In the genomic region with DNA sequence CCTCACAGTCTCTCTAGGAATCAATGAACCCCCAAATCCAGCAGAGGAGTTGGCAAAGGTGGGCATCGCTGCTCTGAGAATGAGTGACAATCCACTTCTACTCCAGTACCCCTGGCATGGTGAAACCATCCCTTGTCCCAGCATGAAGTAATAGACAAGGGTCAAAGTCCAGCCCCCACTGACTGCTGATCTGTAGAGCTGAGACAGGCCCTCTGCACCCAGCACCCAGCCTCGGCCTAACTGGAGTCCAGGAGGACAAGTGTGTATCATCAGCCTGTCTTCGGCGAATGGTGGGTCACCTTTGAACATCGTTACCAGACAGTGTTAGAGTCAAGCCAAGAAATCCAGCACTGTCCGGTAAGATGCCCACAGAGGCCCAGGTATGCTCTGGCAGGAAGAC, we compare ENCODE assay signal across 28 mouse cellular contexts. TPM values are rescaled to one million over a fixed set of nuclear protein-coding genes. Genes with fewer than 3 reads are reported as not detected.
DNase-seq lines count a peak whose midpoint lies in the region; ATAC-seq and TF ChIP-seq lines count a peak whose summit lies in the region.
"Had no signal": no experiment of that assay in that cellular context is flagged by ENCODE, and none has a peak within 500 bp of the region (broad histone marks: within the 10 kb centered on the region; RNA-seq: fewer than 3 reads in every experiment).

No protein-coding gene starts in this region.

- TF ChIP-seq EP300 in stomach, postnatal 0 days (optimal IDR thresholded peaks at IDR 0.05), result no peak

- WGBS in kidney, adult 2 months, result 58% methylated on average over 6 of the region's 6 CpGs
- WGBS in kidney, embryonic 15.5 days, result 92% methylated on average over 6 of the region's 6 CpGs
- 87% methylated on average over 6 of the region's 6 CpGs for WGBS in stomach, postnatal 0 days
- WGBS in hindbrain, embryonic 11.5 days, result 92% methylated on average over 6 of the region's 6 CpGs

- DNase-seq in kidney, adult 2 months, result peak; percentile 88
- peak; percentile 73 to 74 for DNase-seq in kidney, adult 8-10 months
- DNase-seq in kidney, postnatal 36 days, result peak; percentile 75 to 84
- peak; percentile 39 for DNase-seq in stomach, postnatal 0 days (ENCODE audit: low spot score)
- no peak for DNase-seq in testis, postnatal 10 days (ENCODE audit: low spot score)
- no peak for DNase-seq in hindbrain, embryonic 11.5 days (ENCODE audit: low spot score)
- no peak for DNase-seq in right cerebral cortex, postnatal 36 days (ENCODE audit: low spot score in 2 of 2)
- DNase-seq: cerebellum, adult 11 months; cerebellum, adult 9-11 months; gastrocnemius, postnatal 10 days; left cerebral cortex, postnatal 4 days; lung, embryonic 14.5 days; lung, postnatal 4 days; retina, postnatal 1 day; right cerebral cortex, postnatal 25 days; thymus, postnatal 25 days had no signal

- H3K9ac ChIP-seq in kidney, embryonic 15.5 days, result no peak overlapping the region
- H3K9ac ChIP-seq in stomach, postnatal 0 days (ENCODE audit: low read length), result no peak overlapping the region
- H3K9ac ChIP-seq in hindbrain, embryonic 11.5 days (ENCODE audit: low read depth, low read length), result no peak overlapping the region
- H3K9ac ChIP-seq: embryonic facial prominence, embryonic 15.5 days; limb, embryonic 15.5 days; lung, embryonic 14.5 days; neural tube, embryonic 13.5 days had no signal

- ATAC-seq in kidney, embryonic 15.5 days (replicated peaks; ENCODE audit: low FRiP score), result no peak
- no peak for ATAC-seq in stomach, postnatal 0 days (ENCODE audit: low FRiP score, low TSS enrichment)
- no peak for ATAC-seq in hindbrain, embryonic 11.5 days (ENCODE audit: low FRiP score)
- ATAC-seq: CD4-positive, CD25-positive, alpha-beta regulatory T cell, adult 4 months; forebrain, embryonic 14.5 days; hindbrain, embryonic 16.5 days; midbrain, embryonic 16.5 days had no signal

- no peaks in the 10 kb centered on the region for H3K36me3 ChIP-seq in kidney, adult 2 months (ENCODE audit: control insufficient read depth, insufficient read depth, low read length)
- no peaks in the 10 kb centered on the region for H3K36me3 ChIP-seq in kidney, embryonic 15.5 days
- no peaks in the 10 kb centered on the region for H3K36me3 ChIP-seq in stomach, postnatal 0 days (ENCODE audit: control insufficient read depth, insufficient read depth, low read length)
- H3K36me3 ChIP-seq in hindbrain, embryonic 11.5 days (ENCODE audit: control insufficient read depth, insufficient read depth, low read length), result no peaks in the 10 kb centered on the region
- H3K36me3 ChIP-seq: embryonic facial prominence, embryonic 15.5 days; heart, embryonic 10.5 days; limb, embryonic 15.5 days; midbrain, embryonic 10.5 days; neural tube, embryonic 13.5 days had no signal

- no peak overlapping the region for H3K4me3 ChIP-seq in kidney, adult 2 months (ENCODE audit: insufficient read depth, low read depth, low read length)
- no peak overlapping the region for H3K4me3 ChIP-seq in kidney, embryonic 15.5 days (replicated peaks)
- H3K4me3 ChIP-seq in stomach, postnatal 0 days (ENCODE audit: low read depth, low read length), result no peak overlapping the region
- H3K4me3 ChIP-seq in hindbrain, embryonic 11.5 days (ENCODE audit: low read depth, low read length), result no peak overlapping the region
- H3K4me3 ChIP-seq: heart, embryonic 10.5 days; left cerebral cortex, adult 2 months; limb, embryonic 15.5 days; midbrain, embryonic 10.5 days; myocyte; neural tube, embryonic 13.5 days had no signal

- no peaks in the 10 kb centered on the region for H3K9me3 ChIP-seq in kidney, embryonic 15.5 days (replicated peaks)
- H3K9me3 ChIP-seq in stomach, postnatal 0 days (ENCODE audit: control insufficient read depth, low read length), result no peaks in the 10 kb centered on the region
- no peaks in the 10 kb centered on the region for H3K9me3 ChIP-seq in hindbrain, embryonic 11.5 days (ENCODE audit: control insufficient read depth, low read length)
- H3K9me3 ChIP-seq: embryonic facial prominence, embryonic 15.5 days; heart, embryonic 10.5 days; limb, embryonic 15.5 days; midbrain, embryonic 10.5 days; neural tube, embryonic 13.5 days had no signal

- no peak for TF ChIP-seq CTCF in kidney, adult 2 months (conservative IDR thresholded peaks at IDR 0.05; ENCODE audit: insufficient read depth, insufficient read length, low read depth, low read length)
- no peak for TF ChIP-seq CTCF in stomach, postnatal 0 days (IDR thresholded peaks at IDR 0.05; ENCODE audit: low read depth)

- TF ChIP-seq POLR2A in kidney, adult 2 months (IDR thresholded peaks at IDR 0.05; ENCODE audit: low read depth, low read length), result no peak

- peaks cover 15% of the 10 kb centered on the region for H3K4me1 ChIP-seq in kidney, adult 2 months (ENCODE audit: control insufficient read depth, insufficient read depth, low read length)
- peaks cover 16% of the 10 kb centered on the region for H3K4me1 ChIP-seq in kidney, embryonic 15.5 days
- no peaks in the 10 kb centered on the region for H3K4me1 ChIP-seq in stomach, postnatal 0 days (replicated peaks; ENCODE audit: control insufficient read depth, insufficient read depth)
- H3K4me1 ChIP-seq in hindbrain, embryonic 11.5 days (replicated peaks; ENCODE audit: control insufficient read depth, insufficient read depth, low read length), result no peaks in the 10 kb centered on the region
- H3K4me1 ChIP-seq: midbrain, embryonic 10.5 days had no signal

- H3K4me2 ChIP-seq in kidney, embryonic 15.5 days, result no peak overlapping the region
- H3K4me2 ChIP-seq in stomach, postnatal 0 days (replicated peaks; ENCODE audit: low read depth), result no peak overlapping the region; the same call in 1 of the 2 replicates
- H3K4me2 ChIP-seq in hindbrain, embryonic 11.5 days (replicated peaks; ENCODE audit: low read depth, low read length), result no peak overlapping the region
- H3K4me2 ChIP-seq: limb, embryonic 15.5 days; lung, embryonic 14.5 days; neural tube, embryonic 13.5 days had no signal

- H3K27me3 ChIP-seq in kidney, adult 2 months (replicated peaks; ENCODE audit: control insufficient read depth, insufficient read depth, low read length), result no peaks in the 10 kb centered on the region
- H3K27me3 ChIP-seq in kidney, embryonic 15.5 days, result no peaks in the 10 kb centered on the region
- no peaks in the 10 kb centered on the region for H3K27me3 ChIP-seq in stomach, postnatal 0 days (ENCODE audit: control insufficient read depth, insufficient read depth, low read length)
- no peaks in the 10 kb centered on the region for H3K27me3 ChIP-seq in hindbrain, embryonic 11.5 days (ENCODE audit: control insufficient read depth, insufficient read depth, low read length)
- H3K27me3 ChIP-seq: embryonic facial prominence, embryonic 15.5 days; limb, embryonic 15.5 days; neural tube, embryonic 13.5 days had no signal

- H3K27ac ChIP-seq in kidney, adult 2 months (ENCODE audit: insufficient read depth, low read depth, low read length), result no peak overlapping the region
- no peak overlapping the region for H3K27ac ChIP-seq in kidney, embryonic 15.5 days
- H3K27ac ChIP-seq in stomach, postnatal 0 days (replicated peaks), result peak overlapping the region; percentile 56
- no peak overlapping the region for H3K27ac ChIP-seq in hindbrain, embryonic 11.5 days (ENCODE audit: low read depth, low read length)
- H3K27ac ChIP-seq: embryonic facial prominence, embryonic 15.5 days; heart, embryonic 10.5 days; left cerebral cortex, adult 2 months; limb, embryonic 15.5 days; midbrain, embryonic 10.5 days; neural tube, embryonic 13.5 days had no signal

RNA-seq across cellular contexts. Expression of a gene that starts 4.6 kb away (rescaled TPM):
- polyA plus RNA-seq in kidney, adult 2 months (2012; rRNA removed), result 20.7 and 27.5 TPM in 2 replicates
- 7.8 TPM in 2 replicates for polyA plus RNA-seq in kidney, embryonic 15.5 days (2015; fragmentation: Nextera tagmentation; extraction: Ambion mirVana)
- polyA plus RNA-seq in stomach, postnatal 0 days (2015; fragmentation: Nextera tagmentation; extraction: Ambion mirVana), result 2.7 TPM in 2 replicates
- polyA plus RNA-seq in hindbrain, embryonic 11.5 days (2014; fragmentation: Nextera tagmentation; extraction: Ambion mirVana), result 0.10 TPM in 1 of 2 replicates, not detected in the other
- polyA plus RNA-seq: forebrain, embryonic 14.5 days; hindbrain, embryonic 16.5 days; midbrain, embryonic 16.5 days; myocyte; neural tube, embryonic 13.5 days had no signal

RNA-seq across cellular contexts. Expression of a gene that starts 28.6 kb away (rescaled TPM):
- polyA plus RNA-seq in kidney, adult 2 months (2012; rRNA removed), result 0.95 and 4.0 TPM in 2 replicates
- polyA plus RNA-seq in kidney, embryonic 15.5 days (2015; fragmentation: Nextera tagmentation; extraction: Ambion mirVana), result 1.7 and 2.4 TPM in 2 replicates
- 2.2 and 3.3 TPM in 2 replicates for polyA plus RNA-seq in stomach, postnatal 0 days (2015; fragmentation: Nextera tagmentation; extraction: Ambion mirVana)
- 0.74 and 2.4 TPM in 2 replicates for polyA plus RNA-seq in hindbrain, embryonic 11.5 days (2014; fragmentation: Nextera tagmentation; extraction: Ambion mirVana)

RNA-seq across cellular contexts. Expression of a gene that starts 41.0 kb away (rescaled TPM):
- polyA plus RNA-seq in kidney, adult 2 months (2012; rRNA removed), result 1.6 and 3.8 TPM in 2 replicates
- polyA plus RNA-seq in kidney, embryonic 15.5 days (2015; fragmentation: Nextera tagmentation; extraction: Ambion mirVana), result 0.72 and 0.78 TPM in 2 replicates
- 0.21 and 0.48 TPM in 2 replicates for polyA plus RNA-seq in stomach, postnatal 0 days (2015; fragmentation: Nextera tagmentation; extraction: Ambion mirVana)
- 0.39 and 0.73 TPM in 2 replicates for polyA plus RNA-seq in hindbrain, embryonic 11.5 days (2014; fragmentation: Nextera tagmentation; extraction: Ambion mirVana)
- polyA plus RNA-seq: hindbrain, embryonic 16.5 days; midbrain, embryonic 16.5 days had no signal

RNA-seq across cellular contexts. Expression of a gene that starts 55.2 kb away (rescaled TPM):
- polyA plus RNA-seq in kidney, adult 2 months (2012; rRNA removed), result 8.7 and 11.7 TPM in 2 replicates
- 39.4 and 42.8 TPM in 2 replicates for polyA plus RNA-seq in kidney, embryonic 15.5 days (2015; fragmentation: Nextera tagmentation; extraction: Ambion mirVana)
- polyA plus RNA-seq in stomach, postnatal 0 days (2015; fragmentation: Nextera tagmentation; extraction: Ambion mirVana), result 4.9 and 5.4 TPM in 2 replicates
- polyA plus RNA-seq in hindbrain, embryonic 11.5 days (2014; fragmentation: Nextera tagmentation; extraction: Ambion mirVana), result 44.0 and 44.4 TPM in 2 replicates

Comparison
In these comparisons a context has a peak if more than half of its experiments do, and no peak if none do; other contexts are left out.
1. DNase-seq: peak in kidney, adult 2 months (single experiment), kidney, adult 8-10 months (2 of 2), kidney, postnatal 36 days (2 of 2) and stomach, postnatal 0 days (single experiment); none in testis, postnatal 10 days (single experiment), hindbrain, embryonic 11.5 days (single experiment) and right cerebral cortex, postnatal 36 days (0 of 2).